Mouse (Mus musculus) forebrain, postnatal 0 days (tissue): ENCODE results near the gene Vgll2. TPM values are rescaled to one million over a fixed set of nuclear protein-coding genes. Genes with fewer than 3 reads are reported as not detected.

Source experiments
- ATAC-seq: fragments of 200-750 bp; cut with Nextera tagmentation; 2 replicates; pipeline ENCODE4 v1.8.0; 2017; ENCODE audit warnings: mild to moderate bottlenecking, moderate library complexity
- DNase-seq: peaks from one replicate; pipeline ENCODE4 v3.0.0-alpha.2; 2015
- H3K27ac ChIP-seq: fragments of 300-500 bp; sonication (generic); 2 replicates; pipeline ENCODE4 v1.5.1; 2014; ENCODE audit warnings: low read depth, mild to moderate bottlenecking, antibody characterized with exemption, low read length, moderate library complexity, mixed read lengths
- H3K27me3 ChIP-seq: fragments of 300-500 bp; sonication (generic); 2 replicates; pipeline ENCODE4 v1.6.1; 2014; ENCODE audit warnings: mild to moderate bottlenecking, low read length, mixed read lengths; ENCODE audit not compliant: insufficient read depth
- H3K36me3 ChIP-seq: fragments of 300-500 bp; sonication (generic); 2 replicates; pipeline ENCODE4 v1.6.1; 2014; ENCODE audit warnings: mild to moderate bottlenecking, moderate library complexity; ENCODE audit not compliant: insufficient read depth
- H3K4me1 ChIP-seq: fragments of 300-500 bp; sonication (generic); 2 replicates; pipeline ENCODE4 v1.6.1; 2014; ENCODE audit warnings: antibody characterized with exemption; ENCODE audit not compliant: insufficient read depth
- H3K4me2 ChIP-seq: fragments of 300-500 bp; sonication (generic); 2 replicates; pipeline ENCODE4 v1.6.1; 2014; ENCODE audit warnings: low read depth, mild to moderate bottlenecking, moderate library complexity
- H3K4me3 ChIP-seq: fragments of 300-500 bp; sonication (generic); 2 replicates; pipeline ENCODE4 v1.5.1; 2014; ENCODE audit warnings: low read depth, low read length, mixed read lengths
- H3K9ac ChIP-seq: fragments of 300-500 bp; sonication (generic); 2 replicates; pipeline ENCODE4 v1.6.1; 2014; ENCODE audit warnings: mild to moderate bottlenecking
- H3K9me3 ChIP-seq: fragments of 300-500 bp; sonication (generic); 2 replicates; pipeline ENCODE4 v1.6.1; 2016; ENCODE audit warnings: low read length
- CTCF ChIP-seq: sonication (generic); IDR thresholded peaks from 2 replicates; pipeline ENCODE4 v1.5.1; 2016; ENCODE audit warnings: antibody characterized with exemption, control low read depth, low read depth
- WGBS: fragments of 180-500 bp; shearing (Covaris S2); extraction: QIAGEN DNeasy Blood & Tissue Kit; methylation state at CpG from one replicate; pipeline ENCODE4 v1.1.7; 2014; 5-methylcytosine and 5-hydroxymethylcytosine counted together
- polyA plus RNA-seq: library from polyadenylated mRNA; unstranded; fragments of >200 nt; fragmentation: Nextera tagmentation; extraction: Ambion mirVana; gene quantifications from 2 replicates; pipeline ENCODE4 v1.2.1, GENCODE M21; 2015
- total RNA-seq: library from RNA; depleted of rRNA; stranded (reverse); fragments of >200 nt; gene quantifications from 2 replicates; pipeline ENCODE4 v1.2.3, GENCODE M21; 2014

Gene Vgll2
- total and polyA plus RNA-seq, 2 experiments from 2014 or later = 1.9 to 2.6 TPM

GRCm38 (mm10) chr10:52021736-52022394 lies 437 bp upstream of the Vgll2 start:
- ATAC-seq (peak; percentile 44), DNase-seq (peak; percentile 11)
- WGBS = 1% methylated on average over 14 of the region's 15 CpGs
- TF ChIP-seq CTCF = no peak
- peak overlapping the region; percentile 47 for H3K4me3 ChIP-seq
- peaks cover 65% of the 10 kb centered on the region for H3K27me3 ChIP-seq
- H3K9me3 ChIP-seq = no peaks in the 10 kb centered on the region
- H3K9ac ChIP-seq = no peak overlapping the region
- no peak overlapping the region for H3K27ac ChIP-seq
- H3K4me1 ChIP-seq = no peaks in the 10 kb centered on the region
- H3K4me2 ChIP-seq = peak overlapping the region; percentile 94
- H3K36me3 ChIP-seq = no peaks in the 10 kb centered on the region

DNA sequence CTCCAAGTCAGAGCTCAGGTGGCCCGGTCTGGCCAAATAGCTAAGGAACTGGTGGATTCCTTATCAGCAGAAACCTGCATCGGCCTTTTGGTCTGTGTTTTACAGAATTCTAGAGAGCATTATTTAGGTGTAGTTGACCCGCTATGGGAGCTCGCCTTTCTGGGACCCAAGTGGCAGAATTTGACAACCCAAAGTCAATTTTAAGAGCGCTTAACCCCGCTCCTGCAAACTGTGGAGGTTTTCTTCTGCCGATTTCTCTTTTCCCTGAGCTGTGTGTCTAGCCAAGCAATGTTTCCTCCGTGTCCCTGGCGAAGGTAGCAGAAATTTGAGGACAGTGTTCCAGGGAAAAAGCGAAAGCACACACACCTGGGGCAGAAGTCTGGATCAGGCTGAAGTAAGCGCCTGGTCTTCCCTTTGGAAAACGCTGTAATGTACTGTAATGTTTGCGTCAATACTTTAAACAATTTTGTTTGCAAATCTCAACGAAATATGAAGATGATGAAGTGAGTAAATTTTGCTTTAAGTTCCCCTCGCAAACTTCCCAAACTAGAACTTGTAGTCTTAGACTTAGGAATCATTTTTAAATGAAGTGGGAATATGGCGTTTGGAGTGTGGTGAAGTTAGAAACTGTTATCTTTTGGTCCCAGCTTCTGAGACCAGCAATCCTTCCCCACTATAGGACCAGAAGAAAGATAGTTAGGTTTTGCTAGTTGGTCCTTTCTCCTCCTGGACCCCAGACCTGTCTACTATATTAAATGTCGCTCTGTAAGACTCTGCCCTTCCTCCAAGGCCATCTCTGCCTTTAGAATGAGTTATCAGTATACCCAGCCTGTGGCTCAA lies 1.1 kb downstream of the Vgll2 start:
- H3K4me3 ChIP-seq = 0 out of 2 replicates have a peak overlapping the region, but pooled peaks have one; percentile 47
- no peaks in the 10 kb centered on the region for H3K36me3 ChIP-seq
- TF ChIP-seq CTCF = no peak
- H3K27ac ChIP-seq = no peak overlapping the region
- no peaks in the 10 kb centered on the region for H3K4me1 ChIP-seq
- WGBS = 5% methylated on average over 17 of the region's 17 CpGs
- peaks cover 78% of the 10 kb centered on the region for H3K27me3 ChIP-seq
- H3K9ac ChIP-seq = no peak overlapping the region
- ATAC-seq (no peak), DNase-seq (no peak)
- H3K4me2 ChIP-seq = peak overlapping the region; percentile 94
- H3K9me3 ChIP-seq = no peaks in the 10 kb centered on the region

- no peak overlapping the region for H3K4me3 ChIP-seq
- no peak overlapping the region for H3K9ac ChIP-seq
- no peak for DNase-seq
- no peaks in the 10 kb centered on the region for H3K9me3 ChIP-seq
- WGBS = 14% methylated on average over 2 of the region's 2 CpGs
- no peak for TF ChIP-seq CTCF
- no peak for ATAC-seq
- no peaks in the 10 kb centered on the region for H3K4me1 ChIP-seq
- peaks cover 84% of the 10 kb centered on the region for H3K27me3 ChIP-seq
- no peak overlapping the region for H3K27ac ChIP-seq
- H3K4me2 ChIP-seq = no peak overlapping the region
- H3K36me3 ChIP-seq = no peaks in the 10 kb centered on the region
These were observed 1.7 kb downstream of the Vgll2 start for GRCm38 (mm10) chr10:52024053-52024410.

- Histone ChIP-seq H3K9me3 (no peaks in the 10 kb centered on the region), H3K27me3 (peaks cover 84% of the 10 kb centered on the region), H3K4me3 (no peak overlapping the region), H3K27ac (no peak overlapping the region), H3K36me3 (no peaks in the 10 kb centered on the region), H3K4me1 (no peaks in the 10 kb centered on the region), H3K9ac (no peak overlapping the region), H3K4me2 (no peak overlapping the region)
- 8% methylated on average over 1 of the region's 1 CpGs for WGBS
- TF ChIP-seq CTCF = no peak
- ATAC-seq = no peak
- no peak for DNase-seq
These were observed 3.0 kb downstream of the Vgll2 start for GRCm38 (mm10) chr10:52025291-52025690.

GRCm38 (mm10) chr10:52025821-52026220 lies 3.5 kb downstream of the Vgll2 start:
- Histone ChIP-seq H3K27ac (no peak overlapping the region), H3K4me2 (no peak overlapping the region), H3K9ac (no peak overlapping the region), H3K4me1 (no peaks in the 10 kb centered on the region), H3K9me3 (no peaks in the 10 kb centered on the region), H3K4me3 (no peak overlapping the region), H3K27me3 (peaks cover 79% of the 10 kb centered on the region), H3K36me3 (no peaks in the 10 kb centered on the region)
- WGBS = 17% methylated on average over 7 of the region's 7 CpGs
- ATAC-seq (no peak), DNase-seq (peak; percentile 11)
- TF ChIP-seq CTCF = no peak

DNA sequence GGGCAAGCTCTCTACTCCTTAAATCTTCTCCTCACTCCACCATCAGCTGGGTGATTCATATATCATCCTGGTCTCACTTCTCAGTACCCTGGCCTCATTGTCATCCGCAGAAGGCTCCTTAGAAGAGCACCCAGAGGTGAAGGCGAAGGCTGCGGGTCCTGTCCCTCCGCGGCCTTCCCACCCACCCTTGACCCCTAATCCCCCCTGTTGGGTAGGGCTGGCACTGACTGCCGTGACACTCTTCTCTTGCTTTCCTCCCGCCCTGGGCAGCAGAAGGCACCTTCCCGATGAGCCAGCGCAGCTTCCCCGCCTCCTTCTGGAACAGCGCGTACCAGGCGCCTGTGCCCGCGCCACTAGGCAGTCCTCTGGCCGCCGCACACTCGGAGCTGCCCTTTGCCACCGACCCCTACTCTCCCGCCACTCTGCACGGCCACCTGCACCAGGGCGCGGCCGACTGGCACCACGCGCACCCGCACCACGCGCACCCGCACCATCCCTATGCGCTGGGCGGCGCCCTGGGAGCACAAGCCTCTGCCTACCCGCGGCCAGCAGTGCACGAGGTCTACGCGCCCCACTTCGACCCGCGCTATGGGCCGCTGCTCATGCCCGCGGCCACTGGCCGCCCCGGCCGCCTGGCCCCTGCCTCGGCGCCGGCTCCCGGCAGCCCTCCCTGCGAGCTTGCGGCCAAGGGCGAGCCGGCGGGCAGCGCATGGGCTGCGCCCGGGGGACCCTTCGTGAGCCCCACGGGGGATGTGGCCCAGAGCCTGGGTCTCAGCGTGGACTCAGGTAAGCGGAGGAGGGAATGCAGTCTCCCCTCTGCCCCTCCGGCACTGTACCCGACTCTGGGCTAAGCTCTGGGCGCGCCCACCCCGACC lies 5.1 kb downstream of the Vgll2 start:
- H3K4me3 ChIP-seq = peak overlapping the region; percentile 42
- H3K4me2 ChIP-seq = peak overlapping the region; percentile 97
- H3K4me1 ChIP-seq = no peaks in the 10 kb centered on the region
- peaks cover 69% of the 10 kb centered on the region for H3K27me3 ChIP-seq
- peak overlapping the region; percentile 45 for H3K9ac ChIP-seq
- no peak for TF ChIP-seq CTCF
- H3K36me3 ChIP-seq = no peaks in the 10 kb centered on the region
- ATAC-seq = peak; percentile 72
- 5% methylated on average over 67 of the region's 68 CpGs for WGBS
- H3K9me3 ChIP-seq = no peaks in the 10 kb centered on the region
- peak; percentile 7 for DNase-seq
- H3K27ac ChIP-seq = no peak overlapping the region
